Mouse (Mus musculus): ENCODE measurements around the gene Eci3. TPM values are rescaled to one million over a fixed set of nuclear protein-coding genes. Genes with fewer than 3 reads are reported as not detected.
A peak's percentile ranks its signal among the peaks of the same experiment; 100 is the strongest.
"Not testable (repeated sequence)": the region's sequence is repeated elsewhere in the genome, so short reads cannot be mapped to it uniquely, and the experiment has no call there.

Eci3 gene
- 1 to 10 TPM in 1 of 2 experiments, under 1 TPM in 1; 0.89 to 1.1 TPM for total RNA-seq (2021)
- long read RNA-seq = 0 reads

DNA sequence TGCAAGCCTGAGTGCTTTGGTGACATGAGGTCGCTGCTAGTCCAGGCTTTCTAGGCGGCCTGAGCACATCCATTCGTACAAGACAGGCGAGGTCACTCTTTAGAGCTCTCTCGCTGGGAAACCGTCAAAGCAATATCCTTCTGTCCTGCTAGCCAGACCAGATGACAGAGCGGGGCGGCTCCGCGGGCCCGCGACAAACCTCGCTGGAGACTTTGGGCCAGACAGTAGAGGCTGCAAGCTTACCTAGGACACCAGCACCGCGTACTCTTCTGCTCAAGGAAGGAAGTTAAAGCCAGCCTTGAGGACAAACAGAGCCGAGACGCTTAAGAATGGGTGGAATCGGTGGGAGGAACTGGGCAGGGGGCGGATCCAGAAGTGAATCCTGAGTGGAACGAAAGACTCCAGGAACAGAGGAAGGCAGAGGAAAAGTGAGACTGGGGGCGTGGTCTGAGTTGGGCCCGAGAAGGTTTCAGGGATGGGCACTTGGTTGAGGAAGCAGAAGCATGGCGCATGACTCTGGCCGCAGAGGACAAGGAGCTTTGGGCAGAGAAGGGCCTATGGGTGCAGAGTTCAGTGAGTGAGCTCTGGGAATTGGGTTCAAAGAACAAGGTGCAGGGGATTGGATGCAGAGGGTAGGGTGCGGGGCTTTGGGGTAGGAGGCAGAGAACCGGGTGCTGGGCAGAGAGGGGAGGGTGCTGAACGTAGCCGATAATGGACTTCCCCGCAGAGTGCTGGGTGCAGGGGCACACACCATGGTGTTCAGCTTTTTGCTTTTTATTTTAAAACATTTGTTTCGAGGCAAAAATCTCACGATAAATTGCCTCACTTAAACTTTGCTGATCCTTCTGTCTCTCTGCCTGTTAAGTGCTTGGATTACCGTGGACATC is at the start of gene Eci3:
TSS of gene Eci3 (minus strand) at position 300 of the 887 bp plus-strand sequence.
- DNase-seq (ENCODE audit: low spot score in 2 of 2) = no peak

DNA sequence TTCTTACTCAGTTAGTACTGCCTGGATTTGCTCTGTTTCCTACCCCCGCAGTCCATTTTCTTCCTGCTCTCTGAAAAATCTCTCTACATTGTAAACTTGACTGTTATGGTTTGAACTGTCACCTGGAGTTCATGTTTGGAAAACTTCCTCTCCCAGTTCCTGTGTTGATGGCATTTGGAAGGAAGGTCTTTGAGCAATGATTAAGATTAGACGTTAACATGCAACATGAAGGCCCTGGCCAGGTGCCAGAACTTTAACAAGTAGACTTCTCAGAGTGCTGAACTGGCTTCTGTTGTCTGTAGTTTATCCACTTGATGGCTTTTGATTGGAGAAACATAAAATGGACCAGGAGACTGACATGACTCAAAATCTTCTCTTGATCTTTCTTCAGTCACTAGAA is 32.3 kb upstream of the Eci3 start:
- DNase-seq (ENCODE audit: low spot score in 2 of 2) = no peak

DNA sequence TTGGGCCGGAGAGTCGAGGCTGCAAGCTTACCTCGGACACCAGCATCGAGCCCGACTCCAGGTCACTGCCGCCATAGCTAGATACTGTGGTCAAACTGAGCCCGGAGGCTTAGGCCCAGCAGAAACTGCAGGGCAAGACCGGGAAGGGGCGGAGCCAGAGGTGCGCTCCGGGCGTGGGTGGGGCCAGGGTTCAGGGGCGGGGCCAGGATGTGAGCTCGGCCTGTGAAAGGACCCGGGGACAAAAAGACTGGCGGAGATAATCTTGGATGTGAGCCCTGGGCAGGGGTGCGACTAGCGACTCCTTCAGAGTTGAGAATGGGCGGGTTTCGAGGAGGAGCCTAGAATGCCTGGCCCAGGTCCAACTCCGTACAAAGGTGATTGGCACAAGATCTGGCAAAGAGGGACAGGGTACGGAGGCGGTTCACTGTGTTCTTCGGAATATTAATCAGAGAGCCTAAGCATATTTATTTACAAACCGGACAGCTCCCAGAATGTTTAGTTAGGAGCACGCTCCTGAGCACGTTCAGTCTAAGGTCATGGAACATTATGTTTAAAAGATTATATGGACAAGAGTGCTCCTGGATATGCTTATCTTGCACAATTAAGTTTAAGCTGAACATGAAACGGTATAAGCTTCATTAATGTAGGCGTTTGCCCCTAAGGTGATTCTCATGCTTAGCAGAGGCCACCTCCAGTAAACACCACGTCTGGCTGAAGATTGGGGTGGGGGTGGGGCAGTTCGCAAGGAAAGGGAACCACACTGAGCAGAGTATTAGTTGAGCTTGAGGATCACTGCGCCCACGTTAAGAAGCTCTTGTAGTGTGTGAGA is 30.6 kb upstream of the Eci3 start:
- DNase-seq (ENCODE audit: low spot score in 2 of 2) = peak; percentile 72 to 86

DNA sequence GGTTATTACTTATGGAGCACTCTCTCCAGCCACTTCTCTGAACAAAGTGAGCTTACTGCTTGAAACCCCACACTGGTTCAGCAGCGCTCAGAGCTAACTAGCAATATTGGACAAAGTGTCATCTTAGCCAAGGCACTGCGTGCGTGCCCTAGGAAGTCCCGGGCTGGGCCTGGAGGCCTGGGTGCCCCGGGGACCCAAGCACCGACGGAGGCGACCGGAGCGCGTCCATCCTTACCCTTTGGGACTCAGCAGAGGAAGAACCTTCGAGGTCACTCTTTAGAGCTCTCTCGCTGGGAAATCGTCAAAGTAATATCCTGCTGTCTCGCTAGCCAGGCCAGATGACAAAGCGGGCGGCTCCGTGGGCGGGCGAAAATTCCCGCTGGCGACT is 30.0 kb upstream of the Eci3 start:
- DNase-seq (ENCODE audit: low spot score in 2 of 2) = no peak

DNA sequence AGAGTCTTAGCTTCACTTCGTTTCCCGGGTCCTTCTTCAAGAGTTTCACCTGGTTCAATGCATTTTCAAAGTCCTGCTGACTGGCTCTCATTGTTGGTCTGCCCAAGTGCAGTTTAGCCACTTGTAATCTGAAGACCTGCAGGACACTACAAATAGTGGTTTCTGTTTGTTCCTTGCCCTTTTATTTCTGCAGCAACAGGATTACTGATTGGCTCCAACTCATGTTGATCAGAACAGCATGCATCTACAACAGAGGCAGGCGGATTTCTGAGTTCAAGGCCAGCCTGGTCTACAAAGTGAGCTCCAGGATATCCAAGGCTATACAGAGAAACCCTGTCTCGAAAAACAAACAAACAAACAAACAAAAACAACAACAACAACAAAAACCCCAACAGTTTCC is 29.5 kb upstream of the Eci3 start:
- DNase-seq (ENCODE audit: low spot score in 2 of 2) = no peak

DNA sequence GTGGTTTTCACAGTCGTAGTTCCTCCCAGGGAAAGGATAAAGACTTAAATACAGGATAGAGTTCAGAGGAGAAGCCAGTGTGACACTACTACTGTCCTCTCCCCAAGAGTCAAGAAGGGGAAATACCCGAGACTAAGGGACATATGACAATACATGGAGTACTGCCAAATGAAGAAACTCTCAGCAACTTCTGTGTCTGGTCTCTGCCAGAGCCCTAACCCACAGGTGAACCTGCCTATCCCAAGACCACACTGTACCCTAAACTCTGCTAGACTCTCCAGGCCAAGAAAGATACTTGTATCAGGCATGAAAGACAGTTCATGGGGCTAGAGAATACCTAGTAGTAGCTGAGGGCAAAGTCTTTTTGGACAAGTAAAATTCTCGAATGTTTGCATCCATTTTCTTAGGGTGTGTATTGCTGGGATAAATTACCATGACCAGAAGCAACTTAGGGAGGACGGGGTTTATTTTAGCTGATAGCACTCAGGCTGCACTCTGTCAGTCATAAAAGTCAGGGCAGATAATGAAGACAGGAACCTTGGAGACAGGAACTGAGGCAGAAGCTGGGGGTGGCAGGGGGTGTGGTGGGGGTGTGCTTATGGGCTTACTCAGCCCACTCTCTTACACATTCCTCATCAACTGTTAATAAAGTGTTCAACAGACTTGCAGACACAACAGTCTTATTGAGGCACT is 28.1 kb upstream of the Eci3 start:
- no peak for DNase-seq (ENCODE audit: low spot score in 2 of 2)

DNA sequence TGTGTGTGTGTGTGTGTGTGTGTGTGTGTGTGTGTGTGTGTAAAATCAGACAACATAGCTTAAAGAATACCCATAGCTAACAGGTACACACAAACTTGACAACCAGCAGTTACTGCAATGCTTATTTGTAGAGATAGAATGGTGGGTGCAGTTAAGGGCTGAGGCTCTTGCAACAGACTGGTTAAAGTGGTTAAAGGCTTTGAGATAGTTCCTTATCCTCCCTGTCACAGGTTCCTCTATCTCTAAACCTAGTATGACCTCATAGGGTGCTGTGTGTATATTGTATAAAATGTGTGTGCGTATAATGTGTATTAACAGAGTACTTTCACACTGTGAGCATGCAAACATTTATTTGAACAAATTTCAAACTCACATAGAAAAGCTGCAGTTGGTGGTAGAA is 19.9 kb upstream of the Eci3 start:
- not testable (repeated sequence) for DNase-seq (ENCODE audit: low spot score in 2 of 2)

DNA sequence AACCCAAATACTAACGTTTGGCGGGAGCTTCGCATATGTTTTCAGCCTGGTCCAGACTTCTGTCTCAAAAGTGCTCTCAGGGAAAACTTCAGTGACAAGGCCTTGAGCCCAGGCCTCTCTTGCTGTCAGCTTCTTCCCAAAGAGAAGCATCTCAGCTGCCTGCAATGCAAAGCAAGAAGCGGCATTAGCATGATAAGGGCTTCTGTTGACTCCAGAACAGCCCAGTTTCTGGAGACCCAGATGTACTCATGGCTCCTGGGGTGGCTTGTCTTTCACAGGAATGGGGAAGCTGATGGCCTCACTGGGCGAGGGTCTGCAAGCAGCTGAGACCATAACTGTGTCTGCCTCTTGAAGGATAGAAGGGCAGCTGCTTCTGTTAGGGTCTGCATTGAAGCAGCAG is 15.0 kb upstream of the Eci3 start:
- DNase-seq (ENCODE audit: low spot score in 2 of 2) = not testable (repeated sequence)

DNA sequence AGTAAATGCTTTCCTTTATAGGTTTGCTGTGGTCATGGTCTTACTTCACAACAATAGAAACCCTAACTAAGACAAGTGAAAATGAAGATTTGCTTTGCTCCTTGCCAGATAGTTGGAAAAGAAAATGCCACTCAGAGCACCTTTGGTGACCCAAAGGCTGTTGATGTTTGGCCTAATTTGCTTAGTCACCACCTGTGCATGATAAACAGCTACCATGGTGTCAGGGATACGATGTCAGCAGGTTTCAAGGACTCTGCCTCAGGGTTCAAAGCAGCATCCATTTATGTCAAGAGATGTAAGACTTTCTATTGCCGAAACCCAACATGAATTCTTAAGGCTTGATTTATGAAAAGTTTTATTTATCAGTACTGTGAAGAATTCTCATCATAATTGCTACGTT is 13.8 kb upstream of the Eci3 start:
- DNase-seq (ENCODE audit: low spot score in 2 of 2) = no peak

DNA sequence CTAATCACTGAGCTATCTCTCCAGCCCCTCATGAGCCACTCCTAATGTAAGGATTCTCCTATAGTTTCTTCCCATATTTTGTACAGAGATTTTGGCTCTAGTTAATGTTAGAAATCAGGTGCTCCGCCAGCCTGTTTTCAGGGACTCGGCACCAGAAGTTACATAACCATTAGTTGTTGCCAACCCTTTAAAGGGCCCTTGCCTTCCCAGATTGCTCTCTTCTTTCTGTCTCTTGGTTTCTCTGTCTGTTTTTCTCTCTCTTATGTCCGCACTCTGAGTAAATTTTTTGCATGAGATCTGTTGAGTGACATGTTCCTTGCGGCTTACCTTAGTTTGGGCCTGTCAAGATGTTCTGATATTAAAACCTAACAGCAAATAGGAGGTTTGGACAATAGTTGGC is 12.5 kb upstream of the Eci3 start:
- peak in 1 of 2 experiments; percentile 9 for DNase-seq (ENCODE audit: low spot score in 2 of 2)

DNA sequence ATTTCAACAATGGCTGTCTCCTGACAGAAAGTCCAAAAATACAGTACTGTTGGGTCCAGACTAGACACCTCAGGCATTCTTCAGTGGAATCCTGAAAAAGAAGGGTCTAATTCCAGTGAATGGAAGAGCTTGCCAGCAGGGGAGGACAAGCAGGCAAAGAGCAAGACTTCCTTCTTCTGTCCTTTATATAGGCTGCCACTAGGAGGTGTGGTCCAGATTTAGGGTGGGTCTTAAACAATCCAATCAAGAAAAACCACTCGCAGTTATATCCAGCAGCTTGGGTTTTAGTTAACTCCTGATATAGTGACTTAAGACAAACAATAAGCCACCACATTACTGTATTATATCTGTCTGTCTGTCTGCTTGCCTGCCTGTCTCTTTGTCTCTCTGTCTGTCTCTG is 10.2 kb upstream of the Eci3 start:
- no peak for DNase-seq (ENCODE audit: low spot score in 2 of 2)

DNA sequence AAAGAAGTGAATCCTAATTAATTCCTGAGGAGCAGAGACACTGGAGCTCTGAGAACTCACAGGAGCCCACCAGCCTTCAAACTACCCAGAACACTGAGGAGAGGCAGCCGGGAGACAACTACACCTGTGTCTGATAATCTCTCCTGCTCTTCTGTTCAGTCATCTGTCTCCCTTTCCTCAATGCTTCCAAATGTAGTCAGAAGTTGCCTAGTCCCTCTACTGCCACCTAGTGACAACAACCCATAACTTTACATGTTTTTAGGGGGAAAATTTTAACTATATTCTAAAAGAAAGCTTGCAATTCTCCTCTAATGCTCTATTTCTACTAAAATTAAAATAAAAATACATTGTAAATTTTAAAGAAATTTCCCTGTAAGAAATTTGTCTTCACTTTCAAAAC is 9.5 kb upstream of the Eci3 start:
- DNase-seq (ENCODE audit: low spot score in 2 of 2) = peak in 1 of 2 experiments; percentile 37

DNA sequence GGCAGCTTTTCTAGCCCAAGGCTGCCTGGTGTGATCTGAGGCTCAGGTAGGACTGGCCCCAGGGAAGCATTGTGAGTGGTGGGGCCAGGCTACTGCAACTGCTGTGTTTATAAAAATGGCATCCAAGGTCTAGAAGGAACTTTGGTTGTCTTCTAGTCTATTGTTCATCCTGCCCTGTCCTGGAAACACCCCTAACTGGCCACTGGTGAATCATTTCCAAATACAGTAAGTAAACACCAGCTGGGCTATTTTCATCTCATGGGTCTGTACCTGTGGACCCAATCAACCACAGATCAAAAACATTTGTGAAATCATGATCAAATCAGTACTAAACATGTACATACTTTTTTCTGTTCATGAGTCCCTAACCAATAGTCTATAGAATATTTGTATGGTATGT is 8.8 kb upstream of the Eci3 start:
- DNase-seq (ENCODE audit: low spot score in 2 of 2) = not testable (repeated sequence)

DNA sequence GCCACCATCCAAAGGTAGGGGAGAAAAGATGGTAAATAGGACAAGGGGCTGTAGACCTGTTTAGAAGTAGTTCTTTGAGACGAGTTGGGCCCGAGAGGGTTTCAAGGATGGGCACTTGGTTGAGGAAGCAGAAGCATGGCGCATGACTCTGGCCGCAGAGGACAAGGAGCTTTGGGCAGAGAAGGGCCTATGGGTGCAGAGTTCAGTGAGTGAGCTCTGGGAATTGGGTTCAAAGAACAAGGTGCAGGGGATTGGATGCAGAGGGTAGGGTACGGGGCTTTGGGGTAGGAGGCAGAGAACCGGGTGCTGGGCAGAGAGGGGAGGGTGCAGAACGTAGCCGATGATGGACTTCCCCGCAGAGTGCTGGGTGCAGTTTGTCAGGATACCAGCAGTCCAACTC is 2.0 kb upstream of the Eci3 start:
- DNase-seq (ENCODE audit: low spot score in 2 of 2) = not testable (repeated sequence)

DNA sequence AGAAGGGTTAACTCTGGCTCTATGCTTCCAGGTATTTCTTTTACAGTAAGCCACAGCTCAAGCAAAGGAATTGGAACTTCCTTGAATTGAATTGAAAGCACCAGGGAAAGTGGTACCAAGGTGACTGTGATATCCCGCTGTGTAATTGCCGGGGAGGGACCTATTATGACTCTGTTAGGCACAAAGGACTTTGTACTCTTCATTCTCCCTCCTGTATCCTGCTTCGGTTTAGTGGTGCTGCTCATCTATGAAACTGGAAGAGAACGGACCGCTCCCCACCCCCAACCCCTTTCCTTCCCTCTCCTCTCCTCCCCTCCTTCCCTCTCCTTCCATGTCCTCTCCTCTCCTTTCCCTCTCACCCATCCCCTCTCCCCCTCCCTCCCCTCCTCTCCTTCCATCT is 1.3 kb upstream of the Eci3 start:
- DNase-seq (ENCODE audit: low spot score in 2 of 2) = no peak

DNA sequence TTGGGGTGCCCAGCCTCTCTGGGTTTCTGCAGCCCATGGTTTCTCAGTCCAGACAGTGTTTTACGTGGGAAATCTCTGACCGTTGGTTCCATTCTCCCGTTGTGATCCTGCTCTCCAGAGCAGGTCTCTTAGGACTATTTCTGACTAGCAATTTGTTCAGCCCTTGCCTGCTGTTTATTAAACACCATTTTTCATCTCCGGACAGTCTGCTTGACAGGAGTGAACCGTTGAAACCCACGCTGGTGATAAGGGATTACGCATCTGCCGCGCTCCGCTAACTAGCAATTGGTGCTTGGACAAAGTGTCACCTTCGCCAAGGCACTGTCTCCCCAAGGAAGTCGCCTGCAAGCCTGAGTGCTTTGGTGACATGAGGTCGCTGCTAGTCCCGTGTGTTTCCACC is 809 bp upstream of the Eci3 start:
- DNase-seq (ENCODE audit: low spot score in 2 of 2) = no peak

DNA sequence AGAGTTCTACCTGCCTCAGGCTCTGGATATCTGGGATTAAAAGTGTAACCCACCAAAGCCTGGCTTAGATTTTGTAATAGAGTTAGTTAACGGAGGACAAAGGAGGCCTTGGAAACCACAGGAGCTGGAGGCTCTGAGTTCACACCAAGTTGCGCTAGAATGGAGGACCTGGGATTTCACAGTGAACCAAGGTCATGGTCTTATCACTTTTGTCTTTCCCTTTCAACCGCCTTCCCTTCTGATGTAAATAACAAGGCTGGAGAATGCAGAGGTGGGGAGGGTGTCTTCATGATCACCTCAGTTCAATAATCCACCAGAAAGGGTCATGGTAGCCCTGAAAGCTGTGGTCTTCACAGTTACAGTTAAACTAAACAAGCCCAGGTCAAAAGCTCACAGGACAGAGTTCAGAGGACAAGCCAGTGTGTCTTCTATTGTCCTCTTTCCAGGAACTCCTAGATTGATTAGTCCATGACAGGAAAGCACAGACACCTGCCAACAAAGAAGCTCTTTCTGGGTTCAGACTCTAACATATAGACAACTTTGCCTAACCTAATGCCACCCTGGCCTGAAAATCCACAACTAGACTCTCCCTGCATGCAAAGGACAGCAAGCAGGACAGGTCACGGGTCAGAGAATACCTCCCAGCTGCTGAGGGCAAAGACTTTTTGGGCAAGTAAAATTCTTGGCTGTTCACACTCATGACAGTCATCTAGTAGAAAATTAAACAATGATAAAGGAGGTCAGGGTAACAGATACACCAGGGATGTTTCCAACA is 2.4 kb downstream of the Eci3 start:
- no peak for DNase-seq (ENCODE audit: low spot score in 2 of 2)

DNA sequence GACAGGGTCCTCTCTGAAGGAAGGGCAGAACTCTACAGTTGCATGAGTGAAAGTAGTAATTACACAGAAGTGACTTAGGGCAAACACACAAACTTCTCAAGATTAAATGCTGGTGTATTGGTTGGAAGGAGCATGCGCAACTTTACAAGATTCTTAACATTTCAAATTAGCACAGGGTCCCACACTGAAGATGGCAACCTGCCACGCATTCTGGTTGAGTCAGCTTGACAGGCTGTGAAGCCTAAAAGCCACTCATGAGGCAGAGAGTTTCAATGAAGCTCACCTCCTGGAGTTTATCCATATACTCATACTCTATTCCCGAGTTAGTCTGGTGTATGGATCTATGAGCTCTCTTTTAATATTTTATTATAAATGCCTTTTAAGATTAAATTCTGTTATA is 5.5 kb downstream of the Eci3 start:
- not testable (repeated sequence) for DNase-seq (ENCODE audit: low spot score in 2 of 2)

DNA sequence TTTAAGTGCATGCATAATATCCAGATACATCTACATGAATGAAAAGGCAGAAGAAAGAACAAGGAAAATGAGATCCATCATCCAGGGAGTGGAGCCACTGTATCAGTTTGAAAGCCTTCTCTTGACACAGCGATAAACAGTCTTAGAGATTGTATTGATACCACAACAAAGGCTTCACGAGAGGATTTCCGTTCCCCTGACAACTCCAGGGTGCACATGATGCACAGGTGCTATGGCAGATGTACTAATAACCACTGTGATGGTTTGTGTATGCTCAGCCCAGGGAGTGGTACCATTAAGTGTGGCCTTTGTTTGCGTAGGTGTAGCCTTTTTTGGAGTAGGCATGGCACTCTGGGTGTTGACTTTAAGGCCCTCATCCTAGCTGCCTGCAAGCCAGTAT is 6.7 kb downstream of the Eci3 start:
- no peak for DNase-seq (ENCODE audit: low spot score in 2 of 2)

DNA sequence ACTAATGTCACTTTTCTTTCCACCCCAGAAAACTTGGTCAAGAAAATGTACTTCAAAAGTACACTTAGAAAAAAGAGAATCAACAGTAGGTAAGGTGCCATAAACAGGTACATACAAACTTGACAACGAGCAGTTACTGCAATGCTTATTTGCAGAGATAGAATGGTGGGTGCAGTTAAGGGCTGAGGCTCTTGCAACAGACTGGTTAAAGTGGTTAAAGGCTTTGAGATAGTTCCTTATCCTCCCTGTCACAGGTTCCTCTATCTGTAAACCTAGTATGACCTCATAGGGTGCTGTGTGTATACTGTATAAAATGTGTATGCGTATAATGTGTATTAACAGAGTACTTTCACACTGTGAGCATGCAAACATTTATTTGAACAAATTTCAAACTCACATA is 12.2 kb downstream of the Eci3 start:
- DNase-seq (ENCODE audit: low spot score in 2 of 2) = not testable (repeated sequence)

DNA sequence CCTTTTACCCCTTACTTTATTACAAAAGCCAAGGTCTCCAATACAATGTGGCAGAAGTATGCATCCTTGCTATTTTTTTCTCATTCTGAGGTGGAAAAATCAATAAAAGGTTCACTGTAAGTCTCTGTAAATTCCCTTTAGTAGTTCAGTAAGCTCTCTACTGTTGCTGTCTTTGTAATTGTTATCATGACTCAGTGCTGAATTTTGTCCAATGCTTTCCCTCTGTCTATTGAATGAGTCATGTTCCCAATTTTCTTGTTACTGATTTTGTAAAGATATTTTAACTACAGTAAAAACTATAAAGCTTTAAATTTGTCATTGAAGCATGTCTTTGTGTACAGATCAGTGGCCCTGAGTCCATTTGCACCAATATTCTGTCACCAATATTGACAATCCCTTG is 21.2 kb downstream of the Eci3 start:
- DNase-seq (ENCODE audit: low spot score in 2 of 2) = peak in 1 of 2 experiments; percentile 12

All from layer of hippocampus, adult 18-20 months (tissue).